Mouse (Mus musculus): ENCODE measurements around the gene Arvcf.

Gene Arvcf

DNA sequence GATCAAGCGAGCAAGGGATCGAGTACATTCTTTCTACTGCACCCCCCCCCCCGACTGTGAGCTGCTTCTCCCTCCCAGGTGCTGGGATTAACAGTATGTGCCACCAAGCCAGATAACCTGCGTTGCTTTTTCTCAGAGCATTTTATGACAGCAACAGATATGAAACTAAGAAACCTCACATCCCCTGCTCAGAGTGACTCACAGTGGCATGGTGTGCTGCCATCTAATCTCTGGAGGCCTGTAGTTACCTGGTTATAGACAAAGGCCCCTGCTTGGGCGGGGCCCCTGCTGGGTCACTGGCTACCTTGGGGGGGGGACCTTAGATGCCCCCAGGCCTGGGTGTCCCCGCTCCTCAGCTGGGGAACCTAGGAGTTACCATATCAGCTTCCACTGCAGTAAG, 10.0 kb downstream of the Arvcf start:
- no peak for DNase-seq

DNA sequence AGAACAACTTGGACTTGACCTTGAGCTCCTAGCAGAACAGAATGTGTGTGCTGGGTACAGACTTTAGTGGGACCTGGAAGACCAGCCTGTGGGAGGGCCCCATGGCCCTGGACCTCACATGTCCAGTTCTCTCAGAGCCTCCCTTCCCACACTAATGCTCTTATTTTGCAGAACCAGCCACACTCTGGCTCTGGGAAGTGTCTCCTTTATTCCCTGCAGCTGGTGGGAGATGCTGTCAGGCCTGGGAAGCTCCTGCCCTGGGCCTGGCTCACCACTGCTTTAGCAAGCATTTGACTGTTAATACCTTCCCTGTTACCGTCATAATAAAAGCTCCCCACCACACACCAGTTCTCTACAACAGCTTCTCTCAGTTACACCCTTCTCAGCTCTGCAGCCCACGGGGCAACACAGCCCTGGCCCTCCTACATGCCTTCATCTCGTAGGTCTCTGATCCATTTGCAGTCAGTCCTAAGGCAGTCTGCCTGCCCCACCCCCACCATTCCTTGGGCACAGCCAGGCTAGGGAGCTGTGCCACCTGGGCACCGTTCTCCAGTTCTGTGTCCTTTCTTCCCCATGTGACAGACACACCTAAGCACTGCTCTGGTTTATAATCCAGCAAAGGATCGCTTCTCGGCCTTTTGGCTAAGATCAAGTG, 12.3 kb downstream of the Arvcf start:
- no peak for DNase-seq

DNA sequence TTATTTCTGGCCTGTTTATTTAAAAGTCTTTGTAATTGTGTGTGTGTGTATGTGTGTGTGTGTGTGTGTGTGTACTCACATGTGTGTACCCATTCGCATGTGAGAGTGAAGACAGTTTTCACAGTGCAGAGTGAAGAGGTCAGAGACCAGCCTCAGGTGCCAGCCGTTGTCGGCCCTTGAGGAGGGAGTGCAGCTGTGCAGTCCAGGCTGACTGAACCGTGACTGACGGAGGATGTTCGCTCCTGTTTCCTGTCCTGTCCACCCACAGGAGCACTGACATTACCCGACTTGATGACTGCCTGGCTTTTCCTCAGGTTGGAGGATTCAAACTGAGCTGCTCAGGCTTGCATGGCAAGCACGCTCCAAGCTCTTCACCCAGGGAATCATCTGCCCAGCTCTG, 15.0 kb downstream of the Arvcf start:
- DNase-seq: no peak

DNA sequence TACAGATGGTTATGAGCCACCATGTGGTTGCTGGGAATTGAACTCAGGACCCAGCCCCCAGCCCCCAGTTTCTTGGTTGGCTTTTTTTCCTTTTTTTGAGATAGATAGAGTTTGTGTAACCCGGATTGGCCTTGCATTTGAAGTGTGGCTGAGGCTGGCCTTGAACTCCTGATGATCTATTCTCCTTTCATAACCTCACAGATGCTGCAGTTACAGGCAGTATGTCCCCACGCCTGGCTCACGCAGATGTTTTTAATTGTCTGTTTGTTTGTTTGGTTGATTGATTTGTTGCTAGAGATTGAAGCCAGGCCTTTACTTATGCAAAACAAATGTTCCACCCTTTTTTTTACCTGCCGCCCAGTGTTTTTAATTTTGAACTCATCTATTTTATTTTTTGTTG, 18.9 kb downstream of the Arvcf start:
- no peak for DNase-seq

DNA sequence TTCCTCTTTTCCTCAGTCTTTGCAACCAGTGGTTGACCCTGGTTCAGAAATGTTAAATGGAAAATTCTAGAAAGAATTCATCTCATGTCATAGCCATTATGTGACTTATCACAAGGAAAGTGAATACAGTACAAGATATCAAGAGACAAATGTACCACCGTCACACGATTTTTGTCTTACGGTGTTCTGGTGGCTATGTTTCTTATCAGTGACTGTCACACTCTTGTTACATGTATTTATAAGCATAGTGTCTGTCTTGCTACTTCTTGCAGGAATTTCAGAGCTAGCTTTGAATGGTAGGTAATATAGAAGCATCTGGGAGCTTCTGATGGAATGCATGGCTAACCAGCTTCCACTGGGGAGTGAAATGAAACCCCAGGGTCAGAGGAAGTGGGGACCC, 22.2 kb downstream of the Arvcf start:
- no peak for DNase-seq

DNA sequence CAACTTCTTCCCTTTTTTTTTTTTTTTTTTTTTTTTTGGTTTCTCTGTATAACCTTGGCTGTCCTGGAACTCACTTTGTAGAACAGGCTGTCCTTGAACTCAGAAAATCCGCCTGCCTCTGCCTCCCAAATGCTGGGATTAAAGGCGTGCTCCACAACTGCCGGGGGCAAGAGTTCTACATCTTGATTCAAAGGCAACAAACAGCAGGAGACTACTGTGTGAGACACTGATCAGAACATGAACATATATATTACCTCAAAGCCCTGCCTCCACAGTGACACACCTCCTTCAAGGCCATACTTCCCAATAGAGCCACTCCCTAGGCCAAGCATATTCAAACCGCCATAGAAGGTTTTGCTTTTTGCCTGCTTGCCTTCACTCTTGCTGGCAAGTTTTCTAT, 25.6 kb downstream of the Arvcf start:
- DNase-seq: no peak

DNA sequence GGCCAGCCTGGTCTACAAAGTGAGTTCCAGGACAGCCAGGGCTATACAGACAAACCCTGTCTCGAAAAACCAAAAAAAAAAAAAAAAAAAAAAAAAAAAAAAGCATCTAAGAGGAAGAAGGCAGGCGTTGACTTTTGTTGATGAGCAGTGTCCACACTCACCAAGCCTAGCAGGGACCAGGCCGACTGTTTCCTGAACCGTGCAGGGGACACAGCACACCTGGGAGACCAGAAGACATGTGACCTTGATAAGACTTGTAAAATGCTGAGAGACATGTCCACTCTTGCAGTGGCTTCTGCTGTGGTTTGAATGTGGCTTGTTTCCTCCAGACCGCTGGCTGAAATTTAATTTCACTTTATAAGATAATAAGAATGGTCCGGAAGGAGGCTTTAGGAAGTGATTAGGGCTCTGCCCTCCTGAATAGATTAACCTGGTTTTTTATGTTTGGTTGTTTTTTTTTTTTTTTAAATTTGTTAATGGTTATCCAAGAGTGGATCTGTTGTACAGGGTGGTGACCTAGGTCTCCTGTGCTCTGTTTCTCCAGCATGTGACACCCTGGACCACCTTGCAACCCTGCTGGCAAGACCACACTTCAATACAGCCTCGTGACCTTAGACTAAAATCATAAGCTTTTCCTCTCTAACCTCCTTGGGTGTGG, 28.4 kb downstream of the Arvcf start:
- no peak for DNase-seq

DNA sequence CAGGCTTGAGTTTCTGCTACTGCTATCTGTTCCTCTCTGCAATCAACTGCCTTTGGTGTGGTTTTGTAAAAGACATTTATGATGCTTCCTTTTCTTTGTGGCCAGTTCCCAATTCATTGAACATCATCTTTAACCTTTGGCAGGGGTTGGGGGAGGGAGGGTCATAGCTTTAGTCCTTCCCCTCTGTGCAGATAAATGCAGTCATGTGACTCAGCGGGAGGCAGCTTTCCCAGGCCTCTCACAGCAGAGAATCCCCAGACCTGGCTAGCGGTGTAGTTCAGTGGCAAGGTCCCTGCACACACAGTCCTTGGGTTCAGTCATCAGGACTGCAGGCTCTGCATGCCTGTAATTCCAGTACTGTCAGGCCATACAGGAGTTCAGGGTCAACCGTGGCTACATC, 29.2 kb downstream of the Arvcf start:
- no peak for DNase-seq

DNA sequence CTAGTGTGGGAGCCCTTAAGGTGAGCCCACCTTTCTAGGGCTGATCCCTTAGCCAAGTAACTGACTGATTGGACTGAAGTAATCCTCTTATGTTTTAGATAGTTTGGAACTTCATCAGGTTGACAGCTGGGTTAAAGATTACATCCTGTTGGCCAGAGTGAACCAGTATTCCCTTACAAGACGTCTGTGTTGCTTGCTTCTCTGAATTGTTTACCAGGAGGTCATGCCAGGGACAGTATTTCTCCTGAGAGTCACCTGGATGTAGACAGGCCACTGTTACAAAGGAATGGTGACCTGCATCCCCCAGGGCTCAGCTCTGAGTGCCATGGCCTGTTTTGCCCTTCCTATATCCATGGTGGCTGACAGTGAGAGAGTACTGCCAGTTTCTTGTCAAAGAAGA, 30.5 kb downstream of the Arvcf start:
- DNase-seq: no peak

DNA sequence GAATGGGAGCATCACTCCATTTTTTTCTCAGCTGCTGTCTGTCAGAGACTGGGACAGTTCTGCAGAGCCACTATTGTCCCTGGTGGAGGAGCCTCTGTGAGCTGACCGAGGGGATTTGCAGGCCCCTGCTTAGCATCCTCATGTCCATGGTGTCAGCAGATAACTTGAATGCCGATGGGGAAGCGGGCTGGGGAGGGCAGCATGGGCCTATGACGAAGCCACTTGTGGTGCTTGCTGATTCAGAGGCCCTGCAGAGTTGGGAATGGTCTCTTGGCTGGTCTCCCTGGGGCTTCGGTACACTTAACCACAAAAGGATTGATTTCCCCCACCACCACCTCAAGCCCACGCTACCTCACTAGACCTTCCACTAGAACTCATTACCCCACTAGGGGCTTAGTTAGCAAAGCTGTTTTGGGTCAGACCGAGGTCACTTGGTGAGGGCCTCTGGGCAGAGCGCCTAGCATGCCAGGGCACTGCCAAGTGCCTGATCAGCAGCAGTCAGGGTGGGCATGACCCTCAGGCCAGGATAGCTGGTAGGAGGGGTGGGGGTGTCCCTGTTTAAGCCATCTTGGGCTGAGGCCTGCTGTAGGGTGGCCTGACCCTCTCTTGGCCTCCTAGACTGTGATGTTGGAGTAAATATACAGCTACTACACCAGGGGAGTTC, 31.5 kb downstream of the Arvcf start:
- no peak for DNase-seq

DNA sequence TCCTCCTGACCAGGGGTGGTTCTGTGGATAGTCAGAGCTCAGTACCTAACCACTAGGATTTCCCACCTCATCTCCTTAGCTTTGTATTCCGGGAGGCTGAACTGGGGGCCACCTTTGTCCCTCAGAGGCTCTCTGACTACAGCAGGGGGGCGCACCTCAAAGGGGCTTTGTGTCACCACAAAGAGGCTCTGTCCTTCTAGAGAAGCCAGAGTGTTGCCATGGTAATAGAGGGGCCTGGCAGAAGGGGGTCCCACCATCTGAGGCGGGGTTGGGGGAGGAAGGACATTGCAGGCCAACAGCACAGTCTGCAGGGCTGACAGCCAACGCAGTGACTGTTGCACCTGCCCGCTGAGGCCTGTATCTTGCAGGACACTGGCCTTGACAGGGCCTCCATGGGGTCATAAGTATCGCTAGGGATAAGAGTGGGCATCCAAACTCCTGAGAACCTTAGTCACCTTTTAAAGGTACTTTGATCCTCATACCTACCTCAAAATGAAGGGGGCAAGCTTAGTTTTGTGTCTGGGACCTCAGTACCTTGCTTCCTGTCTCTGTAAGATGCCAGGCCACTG, 32.6 kb downstream of the Arvcf start:
- DNase-seq: no peak

DNA sequence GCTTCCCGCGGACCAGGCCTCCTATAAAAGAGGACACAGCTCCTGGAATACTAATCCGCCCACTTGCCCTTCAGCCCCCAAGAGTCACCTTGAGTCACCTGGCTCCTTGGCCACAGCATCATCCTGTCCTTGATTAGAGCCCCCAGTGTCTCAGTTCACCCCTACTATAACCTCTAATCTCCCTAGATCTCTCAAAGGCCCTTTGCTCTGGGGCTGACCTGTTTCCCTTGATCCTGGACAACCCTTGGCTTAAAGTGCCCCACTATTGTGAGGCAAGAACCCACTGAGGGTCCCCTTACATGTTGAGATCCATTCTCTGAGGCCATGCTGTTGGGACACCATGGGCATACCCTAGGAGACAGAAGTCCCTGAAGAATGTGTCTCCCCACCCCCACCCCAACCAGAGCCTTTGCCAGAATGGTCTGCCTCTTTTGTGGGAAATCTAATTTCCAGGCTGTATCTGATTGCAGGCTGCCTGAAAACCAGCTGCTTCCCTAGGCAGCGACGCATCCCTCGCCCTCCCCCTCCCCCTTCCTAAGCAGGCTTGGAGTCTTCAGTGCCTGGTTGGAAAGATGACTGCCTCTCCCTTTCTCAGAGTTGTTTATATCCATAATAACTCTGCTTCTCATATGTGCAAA, 33.8 kb downstream of the Arvcf start:
- DNase-seq: no peak

DNA sequence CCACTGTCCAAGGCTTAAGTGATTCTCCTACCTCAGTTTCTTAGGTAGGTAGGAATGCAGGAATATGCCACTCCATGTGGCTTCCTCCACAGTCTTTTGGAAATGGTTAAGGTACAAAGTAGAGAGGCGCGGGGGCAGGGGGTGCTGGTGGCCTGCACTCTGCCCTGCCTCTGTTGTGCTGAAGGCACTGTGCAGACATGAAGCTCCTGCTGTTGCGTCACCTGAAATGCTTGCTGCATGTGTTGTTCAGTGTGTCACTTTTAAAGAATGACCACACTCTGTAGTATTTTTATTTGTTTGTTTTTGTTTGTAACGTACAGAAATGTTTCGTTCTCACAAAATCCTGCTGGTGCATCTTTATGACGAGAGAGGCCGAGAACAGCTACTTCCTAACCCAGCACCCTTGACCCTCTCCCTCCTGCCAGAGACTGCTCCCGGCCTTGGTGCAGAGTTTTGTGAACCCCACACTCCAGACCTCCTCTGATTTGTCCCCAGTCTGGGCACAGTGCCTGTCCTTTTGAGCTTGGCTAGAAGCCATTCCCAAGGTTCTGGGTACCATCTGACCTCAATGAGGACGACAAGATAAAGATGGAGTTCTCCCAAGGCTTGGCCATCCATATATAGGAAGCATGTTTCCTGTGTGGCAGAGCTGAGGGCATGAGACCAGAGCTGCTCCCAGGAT, 35.2 kb downstream of the Arvcf start:
- DNase-seq: no peak

DNA sequence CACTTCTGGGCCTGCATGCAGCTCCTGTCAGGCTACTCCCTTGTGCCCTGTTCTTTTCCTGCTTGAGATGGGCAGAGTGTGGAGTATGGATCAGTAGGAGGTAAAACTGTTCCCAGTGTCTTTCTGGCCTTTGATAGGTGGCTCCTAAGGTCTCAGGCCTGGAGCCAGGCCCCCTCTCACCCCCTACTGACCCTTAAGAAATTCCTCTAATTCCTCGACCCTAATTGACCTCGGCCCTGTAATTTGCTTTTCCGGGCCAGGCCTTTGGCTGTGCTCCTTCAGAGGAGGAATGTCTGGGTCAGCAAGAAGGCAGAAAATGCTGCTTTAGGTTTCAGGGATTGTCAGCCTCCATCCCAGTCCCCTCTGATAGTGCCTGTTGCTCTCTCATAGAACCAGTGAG, 35.8 kb downstream of the Arvcf start:
- no peak for DNase-seq

DNA sequence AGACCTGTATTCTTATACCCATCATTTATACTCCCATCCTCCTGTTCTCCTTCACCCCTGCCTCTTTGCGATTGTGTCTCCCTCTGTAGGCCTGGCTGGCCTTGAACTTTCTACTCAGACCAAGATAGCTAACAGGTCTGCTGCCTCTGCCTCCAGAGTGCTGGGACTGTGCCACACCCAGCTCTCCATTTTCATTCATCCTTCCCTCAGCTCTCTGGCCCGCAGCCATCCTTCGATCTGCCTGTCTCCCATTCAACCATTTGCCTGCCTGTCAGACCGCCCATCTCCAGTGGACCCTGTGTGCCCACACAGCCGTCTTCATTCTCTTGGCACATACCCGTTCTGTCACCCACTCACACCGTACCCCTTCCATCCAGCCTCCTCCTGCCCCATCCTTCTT, 36.2 kb downstream of the Arvcf start:
- no peak for DNase-seq

DNA sequence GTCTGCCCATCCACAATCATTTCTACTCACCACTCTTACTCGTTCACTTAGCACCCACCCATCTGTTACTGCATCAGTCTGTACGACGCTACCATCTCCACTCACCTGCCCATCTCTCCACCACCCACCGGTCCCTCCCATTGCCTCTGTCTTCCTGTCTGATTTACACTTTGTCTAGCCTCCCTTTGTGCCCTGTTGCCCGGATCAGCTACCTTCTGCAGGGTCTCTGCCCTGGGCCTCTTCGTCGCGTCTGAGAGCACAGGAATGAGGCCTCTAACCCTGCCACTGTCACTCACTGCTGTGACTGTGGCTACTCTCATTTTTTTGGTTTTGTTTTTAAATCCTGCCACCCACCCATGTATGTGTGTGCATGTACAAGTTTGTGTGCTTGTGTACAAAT, 36.7 kb downstream of the Arvcf start:
- DNase-seq: no peak

DNA sequence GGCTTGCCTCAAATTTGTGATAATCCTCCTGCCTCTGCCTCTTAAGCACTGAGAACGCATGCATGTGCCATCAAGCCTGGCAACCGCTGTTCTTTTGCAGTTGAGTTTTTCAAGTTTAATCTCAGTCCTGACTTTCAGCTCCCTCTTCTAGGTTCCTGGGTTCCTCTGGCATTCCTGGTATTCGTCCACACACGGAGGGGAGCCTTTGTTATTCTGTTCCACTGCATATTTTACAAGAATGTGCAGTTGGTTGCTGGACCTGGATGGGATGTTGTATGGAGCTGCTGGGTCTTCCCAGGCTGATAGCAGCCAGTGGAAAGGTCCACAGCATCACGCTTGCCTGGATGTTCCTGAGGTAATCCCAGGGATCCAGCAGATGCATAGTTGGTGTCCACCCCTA, 37.4 kb downstream of the Arvcf start:
- no peak for DNase-seq

DNA sequence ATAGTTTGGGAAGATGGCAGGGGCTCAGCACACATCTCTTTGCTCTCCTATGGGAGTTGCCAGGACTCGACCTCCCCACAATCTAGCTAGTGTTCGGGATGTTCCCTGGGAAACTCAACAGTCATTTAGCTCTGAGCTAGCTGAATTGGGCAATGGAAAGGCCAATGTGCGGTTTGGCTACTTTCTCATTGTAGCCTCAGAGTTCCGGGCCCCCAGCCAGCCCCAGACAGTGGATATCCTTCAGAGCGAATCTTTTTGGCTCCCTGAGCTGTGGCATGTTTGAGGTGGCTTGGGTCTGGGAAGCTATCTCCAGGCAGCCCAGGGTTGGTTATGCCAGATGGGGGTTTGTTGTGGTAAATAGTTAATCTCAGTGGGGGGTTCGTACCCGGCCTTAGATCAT, 38.5 kb downstream of the Arvcf start:
- DNase-seq: no peak

DNA sequence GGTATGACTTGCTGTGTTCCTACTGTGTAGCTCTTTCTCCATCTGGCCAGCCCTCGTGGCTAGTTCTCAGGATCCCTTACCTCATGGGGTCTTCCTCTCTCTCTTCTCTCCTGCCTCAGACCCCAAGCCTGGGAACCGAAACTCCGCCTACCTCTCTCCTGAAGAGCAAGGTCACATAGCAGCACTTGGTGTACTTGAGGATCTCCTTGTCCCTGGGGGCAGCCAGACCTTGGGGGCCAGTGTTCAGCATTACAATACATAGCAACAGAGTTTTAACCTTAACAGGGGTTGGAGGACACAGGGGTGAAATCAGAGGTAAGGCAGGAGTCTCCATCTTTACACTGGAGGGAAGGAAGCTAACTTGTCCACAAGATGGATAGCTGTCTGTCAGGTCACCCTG, 39.0 kb downstream of the Arvcf start:
- DNase-seq: no peak

DNA sequence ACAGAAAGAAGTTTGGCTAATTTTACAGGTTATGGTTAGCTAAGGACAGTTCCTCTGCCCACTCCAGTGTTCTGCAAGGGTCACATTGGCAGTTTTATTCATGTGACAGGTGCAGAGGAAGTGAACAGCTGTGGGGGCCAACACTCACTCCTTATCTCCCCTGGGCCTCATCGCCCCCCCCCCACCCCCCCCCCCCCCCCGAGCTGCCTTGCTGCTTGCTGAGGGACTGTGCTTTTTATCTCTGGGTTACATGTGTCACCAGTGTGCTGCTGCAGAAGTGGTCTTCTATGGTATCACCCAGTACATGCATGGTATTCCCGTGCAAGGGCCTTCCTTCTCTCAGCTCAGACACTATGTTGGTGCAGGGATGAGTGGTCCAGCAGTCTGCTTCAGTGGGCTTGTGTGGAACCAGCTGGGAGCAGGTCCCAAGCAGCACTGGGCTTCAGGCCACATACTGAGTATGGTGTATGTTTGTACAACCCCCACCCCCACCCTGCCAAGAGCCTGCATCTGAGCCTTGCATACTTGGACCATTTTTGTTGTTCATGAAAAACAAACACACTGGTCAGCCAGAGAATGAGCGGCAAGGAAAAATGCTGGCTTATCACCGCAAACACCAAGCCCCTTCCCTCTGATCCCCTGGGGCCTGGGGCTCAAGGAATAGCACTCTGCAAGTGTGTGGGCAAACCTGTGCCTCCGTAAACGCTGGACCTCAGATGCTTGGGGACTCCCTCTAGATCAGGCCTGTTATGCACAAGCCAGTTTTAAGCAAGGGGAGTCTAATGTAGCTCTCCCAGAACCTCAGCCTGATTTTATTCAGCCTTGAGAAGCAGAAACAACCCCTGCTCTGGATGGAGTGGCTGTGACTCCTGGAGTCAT, 40.0 kb downstream of the Arvcf start:
- DNase-seq: no peak

DNA sequence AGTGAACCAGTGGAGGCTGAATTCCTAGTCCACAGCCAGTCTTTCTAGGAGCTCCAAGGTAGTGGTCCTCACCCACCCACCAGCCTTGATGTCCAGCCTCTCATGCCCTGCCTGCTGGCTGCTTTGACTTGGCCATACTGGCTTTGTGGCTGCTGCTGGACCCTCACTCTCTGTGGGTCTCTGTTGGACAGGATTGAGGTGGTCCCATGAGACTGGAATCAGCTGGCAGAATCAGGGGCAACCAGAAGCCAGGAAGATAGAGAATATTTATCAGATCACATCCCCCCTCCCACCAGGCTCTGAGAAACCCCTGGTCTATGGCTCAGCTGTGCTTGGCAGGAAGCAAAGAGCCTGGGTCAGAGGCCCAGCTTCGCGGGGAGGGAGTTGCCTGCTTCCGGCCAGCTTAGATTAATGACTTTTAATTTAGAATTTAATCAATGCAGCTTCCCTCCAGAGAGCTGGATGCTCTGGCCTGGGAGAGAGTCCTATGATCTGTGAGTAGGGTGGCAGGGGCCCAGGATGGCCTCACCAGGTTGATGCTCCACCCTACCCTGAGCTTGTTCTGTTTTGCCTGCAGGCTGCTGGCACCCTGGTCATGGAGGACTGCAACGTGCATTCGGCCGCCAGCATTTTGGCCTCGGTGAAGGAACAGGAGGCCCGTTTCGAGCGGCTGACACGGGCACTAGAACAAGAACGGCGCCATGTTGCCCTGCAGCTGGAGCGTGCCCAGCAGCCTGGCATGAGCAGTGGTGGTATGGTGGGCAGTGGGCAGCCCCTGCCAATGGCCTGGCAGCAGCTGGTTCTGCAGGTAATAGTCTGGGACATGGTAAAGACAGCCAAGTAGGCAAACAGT, 40.8 kb downstream of the Arvcf start:
- no peak for DNase-seq

Data from spleen, adult 18-20 months (tissue).